Mouse (Mus musculus): ENCODE data around the gene Proca1.

The Proca1 gene

GRCm38 (mm10) chr11:78223586-78223985 lies 30.4 kb downstream of the Proca1 start:
- no peak for DNase-seq (ENCODE audit: low spot score in 2 of 2)

GRCm38 (mm10) chr11:78231518-78231917 lies 38.3 kb downstream of the Proca1 start:
- no peak for DNase-seq (ENCODE audit: low spot score in 2 of 2)

- DNase-seq (ENCODE audit: low spot score in 2 of 2) = peak; percentile 55 to 64
These were observed 47.1 kb downstream of the Proca1 start for GRCm38 (mm10) chr11:78240193-78240857.

GRCm38 (mm10) chr11:78245261-78245626 lies 52.1 kb downstream of the Proca1 start:
- DNase-seq (ENCODE audit: low spot score in 2 of 2) = peak in 1 of 2 experiments; percentile 7

- peak; percentile 61 to 87 for DNase-seq (ENCODE audit: low spot score in 2 of 2)
These were observed 52.6 kb downstream of the Proca1 start, which contains the start of the genes Sdf2 and Supt6 for GRCm38 (mm10) chr11:78245627-78246317. Gene Sdf2, plus strand, starts transcription at chr11:78245746. Gene Supt6, minus strand, starts transcription at chr11:78245987.

GRCm38 (mm10) chr11:78246318-78247011 lies 53.3 kb downstream of the Proca1 start:
- DNase-seq (ENCODE audit: low spot score in 2 of 2) = no peak

GRCm38 (mm10) chr11:78247012-78247348 lies 53.8 kb downstream of the Proca1 start:
- DNase-seq (ENCODE audit: low spot score in 2 of 2) = no peak

GRCm38 (mm10) chr11:78247727-78248140 lies 54.5 kb downstream of the Proca1 start:
- no peak for DNase-seq (ENCODE audit: low spot score in 2 of 2)

All from left cerebral cortex, adult 9 months (tissue).